ENCODE assay signal across 9 mouse cellular contexts in the genomic region with DNA sequence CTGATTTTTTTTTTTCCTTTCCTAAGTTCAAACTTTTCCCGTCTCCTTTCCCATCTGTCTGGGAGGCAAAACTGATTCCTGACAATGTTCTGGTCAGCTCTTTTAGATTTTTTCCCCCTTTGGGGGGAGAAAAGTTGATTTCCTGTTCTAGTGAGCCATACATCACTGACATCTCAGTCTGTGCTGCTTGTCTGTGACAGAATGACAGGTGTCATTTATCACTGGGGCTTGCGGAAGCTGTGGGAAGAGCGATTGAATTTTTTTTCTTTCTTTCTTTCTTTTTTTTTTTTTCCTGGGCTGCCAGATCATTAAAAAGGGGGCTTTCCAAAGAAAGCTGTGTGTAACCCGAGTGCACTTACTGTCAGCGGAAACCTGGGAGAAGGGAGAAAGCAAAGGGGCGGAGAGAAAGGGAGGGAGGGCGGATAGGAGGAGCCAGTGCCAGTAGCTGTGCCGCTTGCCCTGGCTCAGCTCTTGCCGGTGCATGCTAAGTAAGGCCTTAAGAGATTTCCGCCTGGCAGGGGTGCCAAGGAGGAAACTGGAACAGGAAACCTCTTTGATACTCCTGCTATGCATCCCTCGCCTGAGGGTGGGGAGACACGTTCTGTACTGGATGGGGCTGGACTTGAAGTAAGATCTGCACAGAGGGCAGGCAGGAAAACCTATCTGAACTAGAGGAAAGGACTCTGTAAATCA.
DNase-seq lines count a peak whose midpoint lies in the region; ATAC-seq and TF ChIP-seq lines count a peak whose summit lies in the region.
"Had no signal": no experiment of that assay in that cellular context is flagged by ENCODE, and none has a peak within 500 bp of the region (broad histone marks: within the 10 kb centered on the region; RNA-seq: fewer than 3 reads in every experiment).

No protein-coding gene starts in this region.

- peaks cover 35% of the 10 kb centered on the region for H3K4me1 ChIP-seq in forebrain, embryonic 10.5 days
- peaks cover 33% of the 10 kb centered on the region for H3K4me1 ChIP-seq in heart, embryonic 13.5 days
- H3K4me1 ChIP-seq in kidney, embryonic 14.5 days (ENCODE audit: control insufficient read depth, insufficient read depth, low read length), result peaks cover 49% of the 10 kb centered on the region
- no peaks in the 10 kb centered on the region; the same call in 1 of the 2 replicates for H3K4me1 ChIP-seq in liver, postnatal 0 days (ENCODE audit: insufficient read depth)
- peaks cover 64% of the 10 kb centered on the region for H3K4me1 ChIP-seq in neural tube, embryonic 13.5 days (replicated peaks)

- no peak; the same call in 1 of the 2 replicates for TF ChIP-seq EP300 in liver, postnatal 0 days (IDR thresholded peaks at IDR 0.05; ENCODE audit: low read depth)

- WGBS in forebrain, embryonic 10.5 days, result 5% methylated on average over 12 of the region's 12 CpGs
- 3% methylated on average over 12 of the region's 12 CpGs for WGBS in heart, embryonic 13.5 days
- under 1% methylated on average over 12 of the region's 12 CpGs for WGBS in kidney, embryonic 14.5 days
- 4% methylated on average over 12 of the region's 12 CpGs for WGBS in liver, postnatal 0 days (ENCODE audit: insufficient replicate concordance)
- 1% methylated on average over 12 of the region's 12 CpGs for WGBS in neural tube, embryonic 13.5 days

- peaks cover 65% of the 10 kb centered on the region for H3K27me3 ChIP-seq in forebrain, embryonic 10.5 days (ENCODE audit: poor library complexity, severe bottlenecking)
- peaks cover 5% of the 10 kb centered on the region; the same call in 1 of the 2 replicates for H3K27me3 ChIP-seq in heart, embryonic 13.5 days (replicated peaks)
- no peaks in the 10 kb centered on the region for H3K27me3 ChIP-seq in kidney, embryonic 14.5 days (ENCODE audit: control insufficient read depth, insufficient read depth, low read length)
- peaks cover 7% of the 10 kb centered on the region; the same call in 1 of the 2 replicates for H3K27me3 ChIP-seq in liver, postnatal 0 days (ENCODE audit: insufficient read depth, low read length)
- H3K27me3 ChIP-seq in neural tube, embryonic 13.5 days, result no peaks in the 10 kb centered on the region
- H3K27me3 ChIP-seq: CH12.LX had no signal

- H3K27ac ChIP-seq in forebrain, embryonic 10.5 days, result 0 out of 2 replicates have a peak overlapping the region, but pooled peaks have one; percentile 44
- peak overlapping the region; percentile 71 for H3K27ac ChIP-seq in heart, embryonic 13.5 days (replicated peaks)
- peak overlapping the region; percentile 82 for H3K27ac ChIP-seq in kidney, embryonic 14.5 days (ENCODE audit: low read depth, low read length)
- 0 out of 2 replicates have a peak overlapping the region, but pooled peaks have one; percentile 16 for H3K27ac ChIP-seq in liver, postnatal 0 days (ENCODE audit: low read depth)
- peak overlapping the region; percentile 84 for H3K27ac ChIP-seq in neural tube, embryonic 13.5 days (replicated peaks)

- H3K4me2 ChIP-seq in heart, embryonic 13.5 days, result peak overlapping the region; percentile 70
- peak overlapping the region; percentile 46 for H3K4me2 ChIP-seq in kidney, embryonic 14.5 days (replicated peaks; ENCODE audit: low read depth, low read length)
- peak overlapping the region; percentile 56 for H3K4me2 ChIP-seq in liver, postnatal 0 days (ENCODE audit: low read depth, low read length)
- H3K4me2 ChIP-seq in neural tube, embryonic 13.5 days, result peak overlapping the region; percentile 53

- DNase-seq in layer of hippocampus, postnatal 14 days (ENCODE audit: low spot score in 2 of 2), result peak; percentile 15 to 31
- DNase-seq in layer of hippocampus, adult 9-10 months (ENCODE audit: low spot score), result no peak
- peak; percentile 58 for DNase-seq in forebrain, embryonic 10.5 days (ENCODE audit: extremely low spot score, low spot score)
- peak; percentile 49 for DNase-seq in liver, postnatal 0 days
- DNase-seq in thymus, postnatal 14 days, result peak; percentile 77

- TF ChIP-seq CTCF in liver, postnatal 0 days (IDR thresholded peaks at IDR 0.05; ENCODE audit: low read depth), result no peak

- peak; percentile 64; the same call in 1 of the 2 replicates for ATAC-seq in heart, embryonic 13.5 days (ENCODE audit: extremely low read depth, insufficient number of reproducible peaks, low FRiP score, low TSS enrichment)
- peak; percentile 93 for ATAC-seq in kidney, embryonic 14.5 days (ENCODE audit: low FRiP score, low TSS enrichment)
- peak; percentile 61 for ATAC-seq in liver, postnatal 0 days
- ATAC-seq in neural tube, embryonic 13.5 days (ENCODE audit: low read depth), result peak; percentile 65

- no peaks in the 10 kb centered on the region for H3K36me3 ChIP-seq in forebrain, embryonic 10.5 days (replicated peaks)
- H3K36me3 ChIP-seq in heart, embryonic 13.5 days, result no peaks in the 10 kb centered on the region
- H3K36me3 ChIP-seq in kidney, embryonic 14.5 days (ENCODE audit: control insufficient read depth, insufficient read depth, low read length), result no peaks in the 10 kb centered on the region; the same call in 1 of the 2 replicates
- H3K36me3 ChIP-seq in liver, postnatal 0 days (replicated peaks; ENCODE audit: insufficient read depth, low read length), result no peaks in the 10 kb centered on the region
- H3K36me3 ChIP-seq in neural tube, embryonic 13.5 days, result no peaks in the 10 kb centered on the region

- H3K9me3 ChIP-seq in forebrain, embryonic 10.5 days, result no peaks in the 10 kb centered on the region
- H3K9me3 ChIP-seq in heart, embryonic 13.5 days, result no peaks in the 10 kb centered on the region
- no peaks in the 10 kb centered on the region for H3K9me3 ChIP-seq in kidney, embryonic 14.5 days (ENCODE audit: control insufficient read depth, low read length)
- no peaks in the 10 kb centered on the region for H3K9me3 ChIP-seq in liver, postnatal 0 days (ENCODE audit: low read length)
- H3K9me3 ChIP-seq in neural tube, embryonic 13.5 days, result no peaks in the 10 kb centered on the region

- H3K4me3 ChIP-seq in forebrain, embryonic 10.5 days, result peak overlapping the region; percentile 41
- H3K4me3 ChIP-seq in heart, embryonic 13.5 days, result peak overlapping the region; percentile 39
- H3K4me3 ChIP-seq in kidney, embryonic 14.5 days (ENCODE audit: low read length), result peak overlapping the region; percentile 23; the same call in 1 of the 2 replicates
- H3K4me3 ChIP-seq in liver, postnatal 0 days (ENCODE audit: low read depth, low read length), result no peak overlapping the region
- peak overlapping the region; percentile 24 for H3K4me3 ChIP-seq in neural tube, embryonic 13.5 days

- peak overlapping the region; percentile 72 for H3K9ac ChIP-seq in heart, embryonic 13.5 days
- H3K9ac ChIP-seq in kidney, embryonic 14.5 days (ENCODE audit: low read depth, low read length), result peak overlapping the region; percentile 28; the same call in 1 of the 2 replicates
- no peak overlapping the region; the same call in 1 of the 2 replicates for H3K9ac ChIP-seq in liver, postnatal 0 days (replicated peaks)
- peak overlapping the region; percentile 58 for H3K9ac ChIP-seq in neural tube, embryonic 13.5 days

Comparison
In these comparisons a context has a peak if more than half of its experiments do, and no peak if none do; other contexts are left out.
1. H3K27ac ChIP-seq: peak in every context shown above with its lines; median percentile 84 in neural tube, embryonic 13.5 days; 82 in kidney, embryonic 14.5 days; 71 in heart, embryonic 13.5 days; 44 in forebrain, embryonic 10.5 days; 16 in liver, postnatal 0 days.